Mouse (Mus musculus): ENCODE measurements around the gene Mrpl35. TPM values are rescaled to one million over a fixed set of nuclear protein-coding genes. Genes with fewer than 3 reads are reported as not detected.

The Mrpl35 gene
- polyA plus RNA-seq, 1 experiment from 2014 or later = 51.5 TPM

Other genes starting within 250 kb of the Mrpl35 start
- gene Kdm3a, start 194.0 kb downstream of the Mrpl35 start, polyA plus RNA-seq (2014; fragmentation: Nextera tagmentation; extraction: Ambion mirVana) = 47.4 and 49.5 TPM in 2 replicates
- 167 and 200 TPM in 2 replicates for gene Reep1, start 119.4 kb downstream of the Mrpl35 start, polyA plus RNA-seq (2014; fragmentation: Nextera tagmentation; extraction: Ambion mirVana)
- 157 and 163 TPM in 2 replicates for gene Immt, start 4.4 kb upstream of the Mrpl35 start, polyA plus RNA-seq (2014; fragmentation: Nextera tagmentation; extraction: Ambion mirVana)
- 99.9 and 105 TPM in 2 replicates for gene Ptcd3, start 81.8 kb upstream of the Mrpl35 start, polyA plus RNA-seq (2014; fragmentation: Nextera tagmentation; extraction: Ambion mirVana)
- gene Polr1a, start 82.1 kb upstream of the Mrpl35 start, polyA plus RNA-seq (2014; fragmentation: Nextera tagmentation; extraction: Ambion mirVana) = 10.4 and 14.3 TPM in 2 replicates

Data from forebrain, embryonic 14.5 days (tissue).